Mouse (Mus musculus) limb, embryonic 14.5 days (tissue): ENCODE results near the gene Egfem1. TPM values are rescaled to one million over a fixed set of nuclear protein-coding genes. Genes with fewer than 3 reads are reported as not detected.

Source experiments
- ATAC-seq: fragments of 200-750 bp; cut with Nextera tagmentation; 2 replicates; pipeline ENCODE4 v1.8.0; 2017; ENCODE audit warnings: low read depth, moderate number of reproducible peaks, moderate TSS enrichment; ENCODE audit not compliant: low FRiP score
- DNase-seq: peaks from one replicate; pipeline ENCODE4 v3.0.0-alpha.2; 2015; ENCODE audit warnings: low spot score
- H3K27ac ChIP-seq: fragments of 300-500 bp; sonication (generic); replicated peaks from 2 replicates; pipeline ENCODE4 v1.5.1; 2014; ENCODE audit warnings: low read depth, mild to moderate bottlenecking, low read length, moderate library complexity, mixed read lengths
- H3K27me3 ChIP-seq: fragments of 300-500 bp; sonication (generic); 2 replicates; pipeline ENCODE4 v1.6.1; 2014; ENCODE audit warnings: low read length, mixed read lengths; ENCODE audit not compliant: control insufficient read depth, insufficient read depth
- H3K36me3 ChIP-seq: fragments of 300-500 bp; sonication (generic); 2 replicates; pipeline ENCODE4 v1.6.1; 2014; ENCODE audit warnings: mild to moderate bottlenecking, low read length, moderate library complexity, mixed read lengths; ENCODE audit not compliant: control insufficient read depth, insufficient read depth
- H3K4me1 ChIP-seq: fragments of 300-500 bp; sonication (generic); 2 replicates; pipeline ENCODE4 v1.6.1; 2014; ENCODE audit warnings: antibody characterized with exemption, low read length, mixed read lengths; ENCODE audit not compliant: control insufficient read depth, insufficient read depth
- H3K4me2 ChIP-seq: fragments of 300-500 bp; sonication (generic); replicated peaks from 2 replicates; pipeline ENCODE4 v1.6.1; 2014; ENCODE audit warnings: low read depth, mild to moderate bottlenecking, low read length, moderate library complexity; ENCODE audit not compliant: severe bottlenecking
- H3K4me3 ChIP-seq: fragments of 300-500 bp; sonication (generic); replicated peaks from 2 replicates; pipeline ENCODE4 v1.5.1; 2014; ENCODE audit warnings: low read length
- H3K9ac ChIP-seq: fragments of 300-500 bp; sonication (generic); 2 replicates; pipeline ENCODE4 v1.6.1; 2014; ENCODE audit warnings: mild to moderate bottlenecking, low read depth, low read length, moderate library complexity; ENCODE audit not compliant: severe bottlenecking
- H3K9me3 ChIP-seq: fragments of 300-500 bp; sonication (generic); 2 replicates; pipeline ENCODE4 v1.6.1; 2016; ENCODE audit warnings: low read length; ENCODE audit not compliant: control insufficient read depth
- POLR2A ChIP-seq: fragments of 200-500 bp; IDR thresholded peaks from 2 replicates; pipeline ENCODE4 v1.8.0; 2012; ENCODE audit warnings: inconsistent platforms, mild to moderate bottlenecking, moderate library complexity, borderline replicate concordance; ENCODE audit not compliant: insufficient read depth, insufficient read length; ENCODE audit errors: extremely low read depth
- WGBS: fragments of 180-500 bp; shearing (Covaris S2); extraction: QIAGEN DNeasy Blood & Tissue Kit; methylation state at CpG from one replicate; pipeline ENCODE4 v1.1.7; 2014; 5-methylcytosine and 5-hydroxymethylcytosine counted together
- polyA plus RNA-seq, 2 experiments: library from polyadenylated mRNA; depleted of rRNA in 1 of 2; stranded (reverse) in 1 of 2; unstranded in 1 of 2; fragments of >200 nt; fragmentation: Nextera tagmentation in 1 of 2; extraction: Ambion mirVana in 1 of 2; gene quantifications; 2 replicates each; pipeline versions ENCODE4 v1.2.1 to v1.2.3; 2012 to 2014

Gene Egfem1
- polyA plus RNA-seq, 2 experiments = 4.5 to 8.5 TPM

GRCm38 (mm10) chr3:29082296-29082995 lies 623 bp downstream of the Egfem1 start:
- Histone ChIP-seq H3K9me3 (no peaks in the 10 kb centered on the region), H3K9ac (peak overlapping the region; percentile 36), H3K27ac (no peak overlapping the region), H3K4me2 (peak overlapping the region; percentile 96), H3K27me3 (peaks cover 41% of the 10 kb centered on the region), H3K4me3 (peak overlapping the region; percentile 45), H3K36me3 (no peaks in the 10 kb centered on the region), H3K4me1 (peaks cover 9% of the 10 kb centered on the region; the same call in 1 of the 2 replicates)
- no peak for TF ChIP-seq POLR2A
- WGBS = under 1% methylated on average over 31 of the region's 59 CpGs
- peak; percentile 17 for DNase-seq
- ATAC-seq = peak; percentile 64

DNA sequence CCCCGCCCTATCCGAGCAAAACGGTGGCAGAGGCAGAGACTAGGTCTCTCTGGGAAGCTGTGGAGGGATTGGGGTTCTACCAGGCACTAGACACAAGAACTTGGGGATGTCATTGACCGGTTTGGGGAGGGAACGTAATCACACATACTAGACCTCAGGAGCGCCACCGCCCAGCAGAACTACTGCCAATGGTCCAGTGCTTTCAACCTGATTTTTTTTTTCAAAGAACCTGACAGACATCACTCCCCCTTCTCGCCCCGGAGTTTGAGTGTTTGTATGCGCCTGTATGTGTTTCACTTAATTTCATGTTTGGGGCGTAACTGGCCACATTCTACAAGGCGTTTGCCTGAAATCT lies 1.1 kb downstream of the Egfem1 start:
- WGBS = 4% methylated on average over 12 of the region's 12 CpGs
- Histone ChIP-seq H3K9ac (peak overlapping the region; percentile 36), H3K36me3 (no peaks in the 10 kb centered on the region), H3K4me3 (peak overlapping the region; percentile 45), H3K27me3 (peaks cover 41% of the 10 kb centered on the region), H3K4me1 (peaks cover 9% of the 10 kb centered on the region; the same call in 1 of the 2 replicates), H3K4me2 (peak overlapping the region; percentile 96), H3K9me3 (no peaks in the 10 kb centered on the region), H3K27ac (no peak overlapping the region)
- DNase-seq = peak; percentile 9
- no peak for ATAC-seq
- no peak for TF ChIP-seq POLR2A

DNA sequence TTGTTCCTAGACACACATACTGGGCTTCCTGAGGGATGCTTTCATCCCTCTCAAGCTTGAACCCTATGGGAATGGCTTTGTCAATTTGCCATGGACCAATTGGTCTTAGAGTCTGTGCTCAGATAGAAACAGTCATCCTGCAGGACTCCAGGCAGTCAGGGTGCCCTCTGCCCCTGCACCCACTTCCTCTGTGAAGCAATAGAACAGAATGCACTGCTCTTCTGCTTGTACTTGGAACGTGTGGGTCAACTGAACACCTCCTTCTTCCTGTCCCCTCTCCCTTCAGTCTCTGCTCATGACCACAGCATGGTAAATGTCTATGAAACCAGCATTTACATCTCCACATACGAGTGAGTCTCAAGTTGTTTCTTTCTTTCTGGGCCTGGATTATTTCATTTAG lies 16.6 kb downstream of the Egfem1 start:
- no peaks in the 10 kb centered on the region for H3K36me3 ChIP-seq
- no peak for TF ChIP-seq POLR2A
- no peaks in the 10 kb centered on the region for H3K27me3 ChIP-seq
- WGBS = 65% methylated on average over 2 of the region's 2 CpGs
- DNase-seq = no peak
- no peak overlapping the region for H3K4me3 ChIP-seq
- ATAC-seq = no peak
- H3K9ac ChIP-seq = no peak overlapping the region
- no peak overlapping the region for H3K27ac ChIP-seq
- H3K9me3 ChIP-seq = no peaks in the 10 kb centered on the region
- no peaks in the 10 kb centered on the region for H3K4me1 ChIP-seq
- no peak overlapping the region for H3K4me2 ChIP-seq

GRCm38 (mm10) chr3:29106016-29106723 lies 24.3 kb downstream of the Egfem1 start:
- no peak overlapping the region for H3K4me3 ChIP-seq
- no peak for TF ChIP-seq POLR2A
- no peak overlapping the region for H3K9ac ChIP-seq
- H3K27me3 ChIP-seq = no peaks in the 10 kb centered on the region
- no peak for DNase-seq
- no peak overlapping the region for H3K27ac ChIP-seq
- H3K9me3 ChIP-seq = no peaks in the 10 kb centered on the region
- no peaks in the 10 kb centered on the region for H3K4me1 ChIP-seq
- WGBS = 68% methylated on average over 3 of the region's 3 CpGs
- no peak overlapping the region for H3K4me2 ChIP-seq
- H3K36me3 ChIP-seq = no peaks in the 10 kb centered on the region
- no peak for ATAC-seq

DNA sequence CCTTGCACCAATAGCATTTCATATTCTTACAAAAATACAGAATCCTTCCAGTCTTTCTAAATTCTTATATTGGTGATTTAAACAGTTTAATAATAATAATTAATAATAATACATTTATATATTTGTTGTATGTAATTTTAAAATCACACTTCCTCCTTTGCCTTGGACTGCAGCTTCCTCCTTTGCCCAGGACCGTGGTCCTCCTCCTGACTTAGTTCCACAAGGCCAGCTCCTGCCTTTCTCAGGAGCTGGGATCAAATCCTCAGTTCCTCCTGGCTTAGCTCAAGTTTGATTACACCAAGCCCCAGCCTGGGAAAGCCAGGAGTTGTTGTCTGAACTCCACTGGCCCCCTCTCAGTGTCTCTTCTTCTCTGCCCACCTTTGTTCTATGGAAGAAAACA lies 25.3 kb downstream of the Egfem1 start:
- Histone ChIP-seq H3K4me2 (no peak overlapping the region), H3K36me3 (no peaks in the 10 kb centered on the region), H3K27ac (no peak overlapping the region), H3K9ac (no peak overlapping the region), H3K9me3 (no peaks in the 10 kb centered on the region), H3K27me3 (no peaks in the 10 kb centered on the region), H3K4me1 (no peaks in the 10 kb centered on the region), H3K4me3 (no peak overlapping the region)
- DNase-seq (no peak), ATAC-seq (no peak)
- WGBS = 81% methylated on average over 1 of the region's 1 CpGs
- no peak for TF ChIP-seq POLR2A
